Comparison of ENCODE assay signal across 8 mouse cellular contexts in the genomic region with DNA sequence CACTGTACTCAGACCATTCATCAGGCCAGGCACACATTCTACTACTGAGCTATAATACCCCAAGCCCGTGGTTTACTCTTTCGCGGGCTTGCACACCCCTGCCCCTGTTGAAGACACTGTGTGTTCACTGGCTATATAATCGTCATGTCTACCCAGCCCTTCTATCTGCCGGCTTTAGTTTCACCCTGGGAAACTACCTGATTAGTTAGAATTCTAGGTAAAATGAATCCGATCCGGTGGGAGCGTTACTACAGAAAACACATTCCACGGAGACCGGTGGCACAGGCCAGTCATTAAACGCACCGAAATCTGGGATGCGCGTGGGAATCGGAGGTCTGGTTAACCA. TPM values are rescaled to one million over a fixed set of nuclear protein-coding genes. Genes with fewer than 3 reads are reported as not detected.
DNase-seq lines count a peak whose midpoint lies in the region; ATAC-seq lines count a peak whose summit lies in the region.

No protein-coding gene starts in this region.

- no peaks in the 10 kb centered on the region for H3K27me3 ChIP-seq in heart, embryonic 16.5 days (ENCODE audit: control insufficient read depth, insufficient read depth, low read length)
- peaks cover 3% of the 10 kb centered on the region; the same call in 1 of the 2 replicates for H3K27me3 ChIP-seq in hindbrain, embryonic 14.5 days (ENCODE audit: control insufficient read depth, insufficient read depth, low read length)
- H3K27me3 ChIP-seq in midbrain, embryonic 15.5 days (replicated peaks) = no peaks in the 10 kb centered on the region

- H3K4me2 ChIP-seq in heart, embryonic 16.5 days (ENCODE audit: low read depth, low read length) = peak overlapping the region; percentile 97
- H3K4me2 ChIP-seq in hindbrain, embryonic 14.5 days (replicated peaks) = peak overlapping the region; percentile 94
- H3K4me2 ChIP-seq in midbrain, embryonic 15.5 days = peak overlapping the region; percentile 69

- H3K36me3 ChIP-seq in heart, embryonic 16.5 days (ENCODE audit: control insufficient read depth, insufficient read depth) = peaks cover 5% of the 10 kb centered on the region; the same call in 1 of the 2 replicates
- H3K36me3 ChIP-seq in hindbrain, embryonic 14.5 days (replicated peaks; ENCODE audit: control insufficient read depth, insufficient read depth) = no peaks in the 10 kb centered on the region
- H3K36me3 ChIP-seq in midbrain, embryonic 15.5 days (replicated peaks) = no peaks in the 10 kb centered on the region

- no peak overlapping the region; the same call in 1 of the 2 replicates for H3K27ac ChIP-seq in heart, embryonic 16.5 days (ENCODE audit: low read length)
- H3K27ac ChIP-seq in hindbrain, embryonic 14.5 days = no peak overlapping the region
- H3K27ac ChIP-seq in midbrain, embryonic 15.5 days = no peak overlapping the region

- no peak for DNase-seq in heart, postnatal 4 days
- DNase-seq in hindbrain, embryonic 14.5 days (ENCODE audit: low spot score) = no peak
- DNase-seq in T-cell, adult 2 months (ENCODE audit: low spot score) = no peak
- no peak for DNase-seq in left cerebral cortex, postnatal 10 days (ENCODE audit: extremely low spot score in 1 of 2, low spot score in 2 of 2)
- DNase-seq in cerebellum, postnatal 36 days = no peak

- 1% methylated on average over 15 of the region's 15 CpGs for WGBS in heart, embryonic 16.5 days
- WGBS in hindbrain, embryonic 14.5 days = 3% methylated on average over 15 of the region's 15 CpGs
- WGBS in midbrain, embryonic 15.5 days = under 1% methylated on average over 15 of the region's 15 CpGs

- H3K4me3 ChIP-seq in heart, embryonic 16.5 days (ENCODE audit: low read length) = peak overlapping the region; percentile 99
- H3K4me3 ChIP-seq in hindbrain, embryonic 14.5 days (replicated peaks; ENCODE audit: low read length) = peak overlapping the region; percentile 99
- H3K4me3 ChIP-seq in midbrain, embryonic 15.5 days = peak overlapping the region; percentile 83

- H3K4me1 ChIP-seq in heart, embryonic 16.5 days (ENCODE audit: control insufficient read depth, insufficient read depth, low read length) = peaks cover 15% of the 10 kb centered on the region
- peaks cover 22% of the 10 kb centered on the region for H3K4me1 ChIP-seq in hindbrain, embryonic 14.5 days (replicated peaks; ENCODE audit: control insufficient read depth, insufficient read depth, low read length)
- H3K4me1 ChIP-seq in midbrain, embryonic 15.5 days = peaks cover 24% of the 10 kb centered on the region

- no peak for ATAC-seq in heart, embryonic 16.5 days (replicated peaks; ENCODE audit: extremely low read depth, insufficient read depth, low FRiP score)
- ATAC-seq in activated CD4-positive, CD25-positive, alpha-beta regulatory T cell, adult 4 months = peak; percentile 19
- ATAC-seq in hindbrain, embryonic 14.5 days (ENCODE audit: low FRiP score) = no peak
- ATAC-seq in midbrain, embryonic 15.5 days (replicated peaks) = no peak

- peak overlapping the region; percentile 99 for H3K9ac ChIP-seq in heart, embryonic 16.5 days (ENCODE audit: low read length)
- H3K9ac ChIP-seq in hindbrain, embryonic 14.5 days = peak overlapping the region; percentile 95
- peak overlapping the region; percentile 88 for H3K9ac ChIP-seq in midbrain, embryonic 15.5 days

- intact Hi-C loops in left cerebral cortex, postnatal 10 days (cut with DNase I) = no loop called here

- H3K9me3 ChIP-seq in heart, embryonic 16.5 days (replicated peaks; ENCODE audit: control insufficient read depth, low read length) = peaks cover 5% of the 10 kb centered on the region
- H3K9me3 ChIP-seq in hindbrain, embryonic 14.5 days (ENCODE audit: control insufficient read depth, low read length) = no peaks in the 10 kb centered on the region
- no peaks in the 10 kb centered on the region for H3K9me3 ChIP-seq in midbrain, embryonic 15.5 days

RNA-seq across cellular contexts. Expression of a gene that starts 1.2 kb away (rescaled TPM):
- 37.9 and 38.5 TPM in 2 replicates for polyA plus RNA-seq in heart, embryonic 16.5 days (2015; fragmentation: Nextera tagmentation; extraction: Ambion mirVana)
- 10 to 100 TPM; 43.8 to 45.7 TPM for total RNA-seq in heart, postnatal 4 days (2021)
- polyA plus RNA-seq in activated CD4-positive, CD25-positive, alpha-beta regulatory T cell, adult 4 months (2017; shearing (Covaris generic)) = 10 to 100 TPM; 64.4 to 86.7 TPM
- polyA plus RNA-seq in hindbrain, embryonic 14.5 days (2014; fragmentation: Nextera tagmentation; extraction: Ambion mirVana) = 50.9 and 52.2 TPM in 2 replicates
- 48.7 and 49.3 TPM in 2 replicates for polyA plus RNA-seq in midbrain, embryonic 15.5 days (2015; fragmentation: Nextera tagmentation; extraction: Ambion mirVana)
- 10 to 100 TPM; 27.5 to 27.7 TPM for total RNA-seq in left cerebral cortex, postnatal 10 days (2021)

RNA-seq across cellular contexts. Expression of a gene that starts 5.7 kb away (rescaled TPM):
- polyA plus RNA-seq in heart, embryonic 16.5 days (2015; fragmentation: Nextera tagmentation; extraction: Ambion mirVana) = 27.8 and 28.8 TPM in 2 replicates
- total RNA-seq in heart, postnatal 4 days (2021) = 10 to 100 TPM; 34.9 to 36.3 TPM
- 10 to 100 TPM; 29.9 to 34.2 TPM for polyA plus RNA-seq in activated CD4-positive, CD25-positive, alpha-beta regulatory T cell, adult 4 months (2017; shearing (Covaris generic))
- polyA plus RNA-seq in hindbrain, embryonic 14.5 days (2014; fragmentation: Nextera tagmentation; extraction: Ambion mirVana) = 34.8 and 37.7 TPM in 2 replicates
- polyA plus RNA-seq in midbrain, embryonic 15.5 days (2015; fragmentation: Nextera tagmentation; extraction: Ambion mirVana) = 37.7 and 38.5 TPM in 2 replicates
- 10 to 100 TPM; 34.5 to 39.2 TPM for total RNA-seq in left cerebral cortex, postnatal 10 days (2021)
